Mouse (Mus musculus): ENCODE results near the gene Rest. TPM values are rescaled to one million over a fixed set of nuclear protein-coding genes. Genes with fewer than 3 reads are reported as not detected.

Gene Rest
- total RNA-seq, 4 experiments from 2014 or later = 13.2 to 14.9 (median 14.3) TPM

DNA sequence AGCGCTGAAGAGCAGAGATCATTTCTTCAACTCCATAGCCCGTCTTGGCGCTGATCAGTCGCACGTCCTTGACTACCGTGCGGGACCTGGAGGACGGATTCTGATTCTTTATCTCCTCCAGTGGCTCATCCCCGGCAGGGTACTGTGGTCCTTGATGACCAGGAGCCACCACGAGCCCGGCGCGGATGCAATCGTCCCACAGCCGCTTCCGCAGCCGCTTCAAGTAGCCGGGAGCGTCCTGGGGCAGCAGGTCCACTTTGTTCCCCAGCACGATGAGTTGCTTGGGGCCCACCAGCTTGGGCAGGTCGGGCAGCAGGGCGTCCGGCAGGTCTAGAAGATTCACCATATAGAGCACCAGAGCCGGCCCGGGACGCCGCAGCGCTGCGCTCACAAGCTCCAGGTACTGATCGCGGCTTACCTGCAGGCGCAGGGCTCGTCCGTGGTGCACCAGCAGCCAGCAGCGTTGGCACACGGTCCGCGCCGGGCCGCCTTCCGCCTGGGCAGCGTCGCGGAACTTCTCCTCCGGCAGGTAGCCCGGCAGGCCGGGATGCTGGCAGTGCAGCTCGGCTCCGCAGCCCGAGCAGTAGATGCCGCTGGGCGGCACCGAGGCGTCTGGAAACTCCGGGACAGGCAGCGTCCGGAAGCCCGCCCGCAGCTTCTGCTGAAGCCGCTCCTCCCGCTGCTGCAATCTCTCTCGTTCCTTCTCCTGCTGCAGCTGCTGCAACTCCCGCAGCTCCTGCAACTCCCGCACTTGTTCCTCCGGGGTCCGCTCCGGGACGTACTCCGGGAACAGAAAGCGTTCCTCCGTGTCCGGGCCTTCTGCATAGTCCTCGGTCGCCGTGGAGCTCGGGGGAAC, 44.0 kb downstream of the Rest start:
- no peak for DNase-seq (ENCODE audit: low spot score)

DNA sequence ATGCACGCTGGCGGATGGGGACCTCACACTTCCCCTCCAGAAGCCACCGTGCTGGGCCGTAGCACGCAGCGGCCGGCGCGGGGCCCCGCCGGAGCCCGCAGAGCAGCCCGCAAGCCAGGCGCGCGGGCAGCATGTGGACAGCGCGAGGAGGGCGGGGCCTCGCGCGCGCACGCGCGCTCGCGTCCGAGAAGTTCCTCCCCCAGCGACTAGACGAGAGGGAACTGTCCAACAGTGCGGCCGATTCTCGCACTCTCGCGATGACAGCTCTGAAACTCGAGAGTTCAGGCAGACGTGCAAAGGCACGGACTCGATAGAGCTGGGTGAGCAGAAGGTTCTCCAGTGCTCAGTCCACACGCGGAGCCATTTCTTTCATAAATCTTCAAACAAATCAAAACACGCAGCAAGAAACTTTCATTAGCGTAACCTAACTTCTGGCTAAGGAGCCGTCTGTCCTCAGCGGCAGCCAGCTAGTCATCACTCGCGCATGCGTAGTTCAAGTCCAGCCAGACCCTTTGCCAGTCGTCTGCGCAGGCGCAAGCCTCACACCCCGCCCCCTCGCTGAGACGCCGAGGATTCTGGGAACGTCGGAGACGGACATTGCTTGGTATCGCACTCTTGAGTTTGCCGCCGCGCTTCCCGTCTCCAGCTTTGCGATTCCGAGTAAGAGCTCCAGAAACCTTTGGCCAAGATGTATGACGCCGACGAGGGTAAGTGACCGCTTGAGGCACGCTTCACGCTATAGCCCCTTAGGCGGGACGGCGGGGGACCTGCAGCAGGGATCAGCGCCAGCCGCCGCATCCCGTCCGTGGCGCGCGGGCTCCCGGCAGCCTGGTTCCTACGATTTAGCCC, 44.9 kb downstream of the Rest start, which contains the start of the genes Noa1 and Polr2b:
Noa1 (minus strand) TSS at position 161 of the 849 bp plus-strand sequence.
Polr2b (plus strand) TSS at position 224 of the 849 bp plus-strand sequence.
- DNase-seq (ENCODE audit: low spot score) = peak; percentile 99

GRCm38 (mm10) chr5:77314206-77314605, 48.9 kb downstream of the Rest start:
- DNase-seq (ENCODE audit: low spot score) = no peak

DNA sequence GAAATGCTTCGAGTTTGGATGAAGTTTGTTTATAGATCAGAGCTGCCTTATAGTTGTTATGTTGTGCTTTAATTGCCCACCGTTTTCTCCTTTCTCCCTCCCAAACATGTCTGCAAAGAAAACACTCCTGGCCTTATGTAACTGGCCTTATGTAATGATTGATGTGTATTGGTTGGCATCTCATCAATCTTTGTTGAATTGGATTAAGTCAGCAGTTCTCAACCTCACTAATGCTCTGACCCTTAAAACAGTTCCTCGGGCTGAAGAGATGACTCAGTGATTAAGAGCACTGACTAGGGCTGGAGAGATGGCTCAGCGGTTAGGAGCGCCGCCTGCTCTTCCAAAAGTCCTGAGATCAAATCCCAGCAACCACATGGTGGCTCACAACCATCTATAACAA, 49.7 kb downstream of the Rest start:
- DNase-seq (ENCODE audit: low spot score) = no peak

DNA sequence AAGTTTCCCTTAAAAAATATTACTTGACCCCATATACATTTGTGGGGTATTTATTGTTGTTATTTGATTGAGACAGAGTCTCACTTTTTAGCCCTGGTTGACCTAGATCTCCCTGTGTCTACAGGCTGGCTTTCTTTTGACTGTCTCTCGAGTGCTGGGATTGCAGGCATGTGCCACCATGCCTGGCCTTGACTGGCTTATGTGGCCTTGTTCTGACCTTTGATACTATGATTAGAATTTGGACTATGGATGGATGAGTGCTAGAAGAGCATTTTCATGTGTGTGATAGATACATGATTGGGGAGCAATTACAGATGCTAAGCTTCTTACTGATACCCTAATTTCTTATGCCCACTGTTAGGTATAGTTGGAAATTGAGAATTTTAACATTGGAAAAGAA, 59.6 kb downstream of the Rest start:
- DNase-seq (ENCODE audit: low spot score) = no peak

DNA sequence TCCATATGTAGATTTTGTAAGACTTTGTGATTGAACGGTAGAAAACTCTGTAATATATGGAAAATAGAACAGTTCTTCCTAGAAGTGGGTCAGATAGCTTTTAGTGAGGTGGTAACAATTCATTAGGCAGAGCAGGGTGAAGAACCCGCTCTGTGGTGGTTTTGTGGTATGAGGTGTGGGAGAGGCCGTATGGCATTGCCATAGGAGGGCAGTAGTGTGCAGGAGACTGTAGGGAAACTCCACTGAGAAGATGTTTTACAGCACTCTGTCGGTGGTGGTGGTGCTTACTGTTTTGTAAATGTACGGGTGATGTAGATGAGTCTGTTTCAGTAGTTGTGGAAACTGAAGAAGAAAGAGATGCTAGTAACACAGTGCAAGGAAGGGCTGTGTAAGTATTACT, 64.9 kb downstream of the Rest start:
- DNase-seq (ENCODE audit: low spot score) = no peak

Small RNA genes lying within 50 kb of the gene (microRNA-seq; reads per million reads assigned to microRNA genes)
- not detected for gene Mir5098

Other genes starting within 250 kb of the Rest start
- not detected for gene Thegl, start 249.5 kb upstream of the Rest start, total RNA-seq (2022)
- 100 to 1,000 TPM; 354 to 475 (median 429) TPM for gene Hopx, start 150.4 kb upstream of the Rest start, total RNA-seq (2022)
- not detected for gene Spink2, start 54.0 kb upstream of the Rest start, total RNA-seq (2022)
- gene Noa1, start 44.6 kb downstream of the Rest start, total RNA-seq (2022) = 10 to 100 TPM; 20.9 to 25.9 (median 22.3) TPM
- gene Polr2b, start 44.7 kb downstream of the Rest start, total RNA-seq (2022) = 10 to 100 TPM; 30.5 to 35.7 (median 34.9) TPM
- 100 to 1,000 TPM; 123 to 169 (median 129) TPM for gene Igfbp7, start 142.6 kb downstream of the Rest start, total RNA-seq (2022)